Mouse (Mus musculus) frontal cortex, postnatal 36 days (tissue): ENCODE data around the gene Fgfr2.

ENCODE experiments used
- DNase-seq, 2 experiments: peaks; one replicate each; pipeline ENCODE4 v3.0.0; 2022; ENCODE audit warnings: low spot score in 2 of 2

Fgfr2 gene

GRCm38 (mm10) chr7:131647583-131647982 is 1475.6 kb downstream of the Fgfr2 start:
- no peak for DNase-seq

GRCm38 (mm10) chr7:131644586-131644985 is 1478.6 kb downstream of the Fgfr2 start:
- DNase-seq = no peak

GRCm38 (mm10) chr7:131644051-131644450 is 1479.1 kb downstream of the Fgfr2 start:
- DNase-seq = no peak

GRCm38 (mm10) chr7:131643341-131643840 is 1479.8 kb downstream of the Fgfr2 start:
- DNase-seq = no peak

GRCm38 (mm10) chr7:131629562-131629961 is 1493.6 kb downstream of the Fgfr2 start:
- DNase-seq = no peak

- DNase-seq = peak; percentile 21 to 50
Measured at GRCm38 (mm10) chr7:131628846-131629391, 1494.2 kb downstream of the Fgfr2 start.

GRCm38 (mm10) chr7:131628356-131628755 is 1494.8 kb downstream of the Fgfr2 start:
- no peak for DNase-seq

GRCm38 (mm10) chr7:131609677-131610076 is 1513.5 kb downstream of the Fgfr2 start:
- no peak for DNase-seq

GRCm38 (mm10) chr7:131608049-131608448 is 1515.1 kb downstream of the Fgfr2 start:
- no peak for DNase-seq

- no peak for DNase-seq
Measured at GRCm38 (mm10) chr7:131605481-131605880, 1517.7 kb downstream of the Fgfr2 start.

GRCm38 (mm10) chr7:131604946-131605345 is 1518.2 kb downstream of the Fgfr2 start:
- no peak for DNase-seq

- no peak for DNase-seq
Measured at GRCm38 (mm10) chr7:131603186-131603585, 1520.0 kb downstream of the Fgfr2 start.

GRCm38 (mm10) chr7:131602106-131602505 is 1521.0 kb downstream of the Fgfr2 start:
- no peak for DNase-seq

GRCm38 (mm10) chr7:131598483-131598824 is 1524.7 kb downstream of the Fgfr2 start:
- DNase-seq = peak; percentile 46 to 47

- peak in 1 of 2 experiments; percentile 5 for DNase-seq
Measured at GRCm38 (mm10) chr7:131597779-131598482, 1525.2 kb downstream of the Fgfr2 start.

GRCm38 (mm10) chr7:131585551-131585950 is 1537.6 kb downstream of the Fgfr2 start:
- no peak for DNase-seq

- no peak for DNase-seq
Measured at GRCm38 (mm10) chr7:131582178-131582577, 1541.0 kb downstream of the Fgfr2 start.

- DNase-seq = peak in 1 of 2 experiments; percentile 15
Measured at GRCm38 (mm10) chr7:131575246-131575645, 1547.9 kb downstream of the Fgfr2 start.

- DNase-seq = no peak
Measured at GRCm38 (mm10) chr7:131560697-131561042, 1562.5 kb downstream of the Fgfr2 start.

- DNase-seq = peak; percentile 91 to 95
Measured at GRCm38 (mm10) chr7:131559986-131560696, 1563.0 kb downstream of the Fgfr2 start, which contains the start of gene Bub3. Gene Bub3 (plus strand): TSS chr7:131560222.

GRCm38 (mm10) chr7:131557751-131558150 is 1565.4 kb downstream of the Fgfr2 start:
- DNase-seq = no peak

- DNase-seq = no peak
Measured at GRCm38 (mm10) chr7:131556541-131557271, 1566.4 kb downstream of the Fgfr2 start.
